Mouse (Mus musculus) hindbrain, postnatal 0 days (tissue): ENCODE measurements around the gene Usp7. TPM values are rescaled to one million over a fixed set of nuclear protein-coding genes. Genes with fewer than 3 reads are reported as not detected.

Experiments used
- ATAC-seq: fragments of 200-750 bp; cut with Nextera tagmentation; 2 replicates; pipeline ENCODE4 v1.8.0; 2017; ENCODE audit warnings: mild to moderate bottlenecking, moderate TSS enrichment, moderate library complexity
- DNase-seq: peaks from one replicate; pipeline ENCODE4 v3.0.0-alpha.2; 2015; ENCODE audit warnings: low spot score
- H3K27ac ChIP-seq: fragments of 300-500 bp; sonication (generic); 2 replicates; pipeline ENCODE4 v1.5.1; 2014; ENCODE audit warnings: mild to moderate bottlenecking
- H3K27me3 ChIP-seq: fragments of 300-500 bp; sonication (generic); 2 replicates; pipeline ENCODE4 v1.6.1; 2014; ENCODE audit warnings: low read length, mixed read lengths; ENCODE audit not compliant: insufficient read depth
- H3K36me3 ChIP-seq: fragments of 300-500 bp; sonication (generic); 2 replicates; pipeline ENCODE4 v1.6.1; 2014; ENCODE audit warnings: low read length, mixed read lengths; ENCODE audit not compliant: insufficient read depth
- H3K4me1 ChIP-seq: fragments of 300-500 bp; sonication (generic); 2 replicates; pipeline ENCODE4 v1.6.1; 2014; ENCODE audit warnings: antibody characterized with exemption, low read length, mixed read lengths; ENCODE audit not compliant: insufficient read depth
- H3K4me2 ChIP-seq: fragments of 300-500 bp; sonication (generic); 2 replicates; pipeline ENCODE4 v1.6.1; 2014; ENCODE audit warnings: low read depth, mild to moderate bottlenecking, low read length, moderate library complexity, mixed read lengths
- H3K4me3 ChIP-seq: fragments of 300-500 bp; sonication (generic); 2 replicates; pipeline ENCODE4 v1.5.1; 2014; ENCODE audit warnings: low read length
- H3K9ac ChIP-seq: fragments of 300-500 bp; sonication (generic); replicated peaks from 2 replicates; pipeline ENCODE4 v1.6.1; 2014; ENCODE audit warnings: mild to moderate bottlenecking, low read length, moderate library complexity, mixed read lengths
- H3K9me3 ChIP-seq: fragments of 300-500 bp; sonication (generic); 2 replicates; pipeline ENCODE4 v1.6.1; 2016; ENCODE audit warnings: low read length, mixed read lengths
- CTCF ChIP-seq: IDR thresholded peaks from 2 replicates; pipeline ENCODE4 v1.5.1; 2016; ENCODE audit warnings: antibody characterized with exemption, control low read depth, low read depth
- WGBS: fragments of 180-500 bp; shearing (Covaris S2); extraction: QIAGEN DNeasy Blood & Tissue Kit; methylation state at CpG from one replicate; pipeline ENCODE4 v1.1.7; 2014; 5-methylcytosine and 5-hydroxymethylcytosine counted together
- polyA plus RNA-seq: library from polyadenylated mRNA; unstranded; fragments of >200 nt; fragmentation: Nextera tagmentation; extraction: Ambion mirVana; gene quantifications from 2 replicates; pipeline ENCODE4 v1.2.1, GENCODE M21; 2015
- total RNA-seq: library from RNA; depleted of rRNA; stranded (reverse); fragments of >200 nt; gene quantifications from 2 replicates; pipeline ENCODE4 v1.2.3, GENCODE M21; 2014

The Usp7 gene
- total and polyA plus RNA-seq, 2 experiments from 2014 or later, result 18.9 to 83.7 TPM

- Histone ChIP-seq H3K27ac (no peak overlapping the region), H3K4me2 (no peak overlapping the region), H3K36me3 (no peaks in the 10 kb centered on the region), H3K9ac (no peak overlapping the region), H3K4me1 (0 out of 2 replicates have a peak, but pooled peaks cover under 1% of the 10 kb centered on the region), H3K27me3 (no peaks in the 10 kb centered on the region), H3K4me3 (no peak overlapping the region), H3K9me3 (no peaks in the 10 kb centered on the region)
- no peak for ATAC-seq
- TF ChIP-seq CTCF, result no peak
- 93% methylated on average over 2 of the region's 2 CpGs for WGBS
- DNase-seq, result no peak
These were observed 66.3 kb downstream of the Usp7 start for GRCm38 (mm10) chr16:8725807-8726206.

GRCm38 (mm10) chr16:8724031-8724430 lies 68.1 kb downstream of the Usp7 start:
- no peak overlapping the region for H3K27ac ChIP-seq
- DNase-seq (no peak), ATAC-seq (no peak)
- H3K36me3 ChIP-seq, result no peaks in the 10 kb centered on the region
- no peak overlapping the region for H3K4me3 ChIP-seq
- H3K9me3 ChIP-seq, result no peaks in the 10 kb centered on the region
- H3K4me1 ChIP-seq, result no peaks in the 10 kb centered on the region
- no peak for TF ChIP-seq CTCF
- no peak overlapping the region for H3K4me2 ChIP-seq
- WGBS, result 82% methylated on average over 3 of the region's 3 CpGs
- H3K27me3 ChIP-seq, result no peaks in the 10 kb centered on the region
- no peak overlapping the region for H3K9ac ChIP-seq

- peaks cover 3% of the 10 kb centered on the region; the same call in 1 of the 2 replicates for H3K36me3 ChIP-seq
- 92% methylated on average over 4 of the region's 4 CpGs for WGBS
- no peak overlapping the region for H3K4me2 ChIP-seq
- no peak overlapping the region for H3K9ac ChIP-seq
- no peak for TF ChIP-seq CTCF
- H3K4me1 ChIP-seq, result no peaks in the 10 kb centered on the region
- H3K4me3 ChIP-seq, result no peak overlapping the region
- H3K9me3 ChIP-seq, result no peaks in the 10 kb centered on the region
- no peak overlapping the region for H3K27ac ChIP-seq
- no peak for ATAC-seq
- no peaks in the 10 kb centered on the region for H3K27me3 ChIP-seq
- no peak for DNase-seq
These were observed 71.7 kb downstream of the Usp7 start for GRCm38 (mm10) chr16:8720447-8720846.

- H3K27me3 ChIP-seq, result no peaks in the 10 kb centered on the region
- H3K9me3 ChIP-seq, result no peaks in the 10 kb centered on the region
- no peaks in the 10 kb centered on the region for H3K4me1 ChIP-seq
- WGBS, result 91% methylated on average over 10 of the region's 10 CpGs
- DNase-seq (no peak), ATAC-seq (no peak)
- no peak overlapping the region for H3K4me3 ChIP-seq
- H3K36me3 ChIP-seq, result peaks cover 23% of the 10 kb centered on the region; the same call in 1 of the 2 replicates
- TF ChIP-seq CTCF, result no peak
- H3K27ac ChIP-seq, result no peak overlapping the region
- no peak overlapping the region for H3K9ac ChIP-seq
- no peak overlapping the region for H3K4me2 ChIP-seq
These were observed 74.4 kb downstream of the Usp7 start for GRCm38 (mm10) chr16:8717744-8718143.

GRCm38 (mm10) chr16:8716300-8716699 lies 75.8 kb downstream of the Usp7 start:
- 80% methylated on average over 6 of the region's 6 CpGs for WGBS
- no peak for ATAC-seq

GRCm38 (mm10) chr16:8715513-8716080 lies 76.5 kb downstream of the Usp7 start:
- Histone ChIP-seq H3K9ac (no peak overlapping the region), H3K4me3 (no peak overlapping the region), H3K4me1 (no peaks in the 10 kb centered on the region), H3K36me3 (peaks cover 31% of the 10 kb centered on the region; the same call in 1 of the 2 replicates), H3K9me3 (no peaks in the 10 kb centered on the region), H3K4me2 (no peak overlapping the region), H3K27me3 (no peaks in the 10 kb centered on the region), H3K27ac (no peak overlapping the region)
- no peak for TF ChIP-seq CTCF
- DNase-seq (no peak), ATAC-seq (no peak)
- WGBS, result 63% methylated on average over 10 of the region's 10 CpGs

More at GRCm38 (mm10) chr16:8716300-8716699, 75.8 kb downstream of the Usp7 start:
- no peak overlapping the region for H3K27ac ChIP-seq
- TF ChIP-seq CTCF, result no peak
- no peaks in the 10 kb centered on the region for H3K9me3 ChIP-seq
- H3K9ac ChIP-seq, result no peak overlapping the region
- peaks cover 31% of the 10 kb centered on the region; the same call in 1 of the 2 replicates for H3K36me3 ChIP-seq
- no peak overlapping the region for H3K4me3 ChIP-seq
- no peaks in the 10 kb centered on the region for H3K4me1 ChIP-seq
- H3K27me3 ChIP-seq, result no peaks in the 10 kb centered on the region
- no peak for DNase-seq
- no peak overlapping the region for H3K4me2 ChIP-seq

GRCm38 (mm10) chr16:8714851-8715250 lies 77.3 kb downstream of the Usp7 start:
- TF ChIP-seq CTCF, result no peak
- no peak overlapping the region for H3K9ac ChIP-seq
- no peaks in the 10 kb centered on the region for H3K27me3 ChIP-seq
- ATAC-seq (no peak), DNase-seq (no peak)
- no peaks in the 10 kb centered on the region for H3K9me3 ChIP-seq
- no peak overlapping the region for H3K4me2 ChIP-seq
- 85% methylated on average over 5 of the region's 5 CpGs for WGBS
- no peak overlapping the region for H3K4me3 ChIP-seq
- H3K36me3 ChIP-seq, result peaks cover 36% of the 10 kb centered on the region; the same call in 1 of the 2 replicates
- no peaks in the 10 kb centered on the region for H3K4me1 ChIP-seq
- no peak overlapping the region for H3K27ac ChIP-seq
